Mouse (Mus musculus) lung, postnatal 14 days (tissue): ENCODE data around the gene Apoc4.

Experiments
- DNase-seq: peaks from one replicate; pipeline ENCODE4 v3.0.0; 2021

Apoc4 gene

GRCm38 (mm10) chr7:19628192-19628535 is 53.1 kb downstream of the Apoc4 start:
- DNase-seq, result no peak
